Mouse (Mus musculus): ENCODE measurements around the gene Agpat4.

- TF ChIP-seq CTCF (IDR thresholded peaks at IDR 0.05; ENCODE audit: control insufficient read depth, insufficient read depth, insufficient read length) (no peak), USF1 (IDR thresholded peaks at IDR 0.05; ENCODE audit: low read depth) (no peak), MAX (IDR thresholded peaks at IDR 0.05) (no peak), MYOD1 (IDR thresholded peaks at IDR 0.05; ENCODE audit: control insufficient read depth, insufficient read length, low read depth) (no peak), CEBPB (IDR thresholded peaks at IDR 0.05; ENCODE audit: low read depth) (no peak), MYOG (IDR thresholded peaks at IDR 0.05; ENCODE audit: control insufficient read depth, extremely low read depth, insufficient read length) (no peak), FOSL1 (IDR thresholded peaks at IDR 0.05; ENCODE audit: insufficient read depth, low read length, poor library complexity, severe bottlenecking) (no peak)
Observed at GRCm38 (mm10) chr17:12156661-12157060, 38.2 kb downstream of the Agpat4 start.
